Mouse (Mus musculus) forebrain, embryonic 14.5 days (tissue): ENCODE measurements around the gene Kat7. TPM values are rescaled to one million over a fixed set of nuclear protein-coding genes. Genes with fewer than 3 reads are reported as not detected.

Experiments used
- ATAC-seq: fragments of 200-750 bp; cut with Nextera tagmentation; 2 replicates; pipeline ENCODE4 v1.8.0; 2017; ENCODE audit warnings: mild to moderate bottlenecking, moderate library complexity
- DNase-seq: peaks from one replicate; pipeline ENCODE4 v3.0.0-alpha.2; 2015; ENCODE audit warnings: low spot score
- H3K27ac ChIP-seq: fragments of 300-500 bp; sonication (generic); 2 replicates; pipeline ENCODE4 v1.5.1; 2014; ENCODE audit warnings: low read depth, mild to moderate bottlenecking, control low read depth, low read length, moderate library complexity
- H3K27me3 ChIP-seq: fragments of 300-500 bp; sonication (generic); replicated peaks from 2 replicates; pipeline ENCODE4 v1.6.1; 2014; ENCODE audit warnings: low read length, control low read depth, mixed read lengths; ENCODE audit not compliant: control insufficient read depth, insufficient read depth
- H3K36me3 ChIP-seq: fragments of 300-500 bp; sonication (generic); 2 replicates; pipeline ENCODE4 v1.6.1; 2014; ENCODE audit warnings: low read length, control low read depth; ENCODE audit not compliant: control insufficient read depth, insufficient read depth
- H3K4me1 ChIP-seq: fragments of 300-500 bp; sonication (generic); 2 replicates; pipeline ENCODE4 v1.6.1; 2014; ENCODE audit warnings: antibody characterized with exemption, low read length, control low read depth; ENCODE audit not compliant: control insufficient read depth, insufficient read depth
- H3K4me2 ChIP-seq: fragments of 300-500 bp; sonication (generic); 2 replicates; pipeline ENCODE4 v1.6.1; 2014; ENCODE audit warnings: mild to moderate bottlenecking, control low read depth, low read length
- H3K4me3 ChIP-seq: fragments of 300-500 bp; sonication (generic); 2 replicates; pipeline ENCODE4 v1.5.1; 2014; ENCODE audit warnings: low read depth, low read length, control low read depth
- H3K9ac ChIP-seq: fragments of 300-500 bp; sonication (generic); 2 replicates; pipeline ENCODE4 v1.6.1; 2014; ENCODE audit warnings: mild to moderate bottlenecking, low read length, control low read depth, moderate library complexity
- H3K9me3 ChIP-seq: fragments of 300-500 bp; sonication (generic); replicated peaks from 2 replicates; pipeline ENCODE4 v1.6.1; 2016; ENCODE audit warnings: low read length, control low read depth, mixed read lengths; ENCODE audit not compliant: control insufficient read depth
- WGBS: fragments of 180-500 bp; shearing (Covaris S2); extraction: QIAGEN DNeasy Blood & Tissue Kit; methylation state at CpG from one replicate; pipeline ENCODE4 v1.1.7; 2014; 5-methylcytosine and 5-hydroxymethylcytosine counted together
- polyA plus RNA-seq: library from polyadenylated mRNA; unstranded; fragments of >200 nt; fragmentation: Nextera tagmentation; extraction: Ambion mirVana; gene quantifications from 2 replicates; pipeline ENCODE4 v1.2.1, GENCODE M21; 2014

Kat7 gene
- polyA plus RNA-seq, 1 experiment from 2014 or later = 66.5 TPM

- Histone ChIP-seq H3K4me1 (peaks cover 4% of the 10 kb centered on the region; the same call in 1 of the 2 replicates), H3K9me3 (no peaks in the 10 kb centered on the region), H3K36me3 (no peaks in the 10 kb centered on the region), H3K27me3 (no peaks in the 10 kb centered on the region), H3K4me3 (no peak overlapping the region), H3K4me2 (no peak overlapping the region), H3K27ac (no peak overlapping the region), H3K9ac (no peak overlapping the region)
- DNase-seq = no peak
- no peak for ATAC-seq
- 82% methylated on average over 2 of the region's 2 CpGs for WGBS
Measured at GRCm38 (mm10) chr11:95352686-95353085, 42.6 kb upstream of the Kat7 start.

GRCm38 (mm10) chr11:95350960-95351359, 40.9 kb upstream of the Kat7 start:
- Histone ChIP-seq H3K4me3 (no peak overlapping the region), H3K4me1 (no peaks in the 10 kb centered on the region), H3K4me2 (no peak overlapping the region), H3K9ac (no peak overlapping the region), H3K9me3 (no peaks in the 10 kb centered on the region), H3K36me3 (no peaks in the 10 kb centered on the region), H3K27ac (no peak overlapping the region), H3K27me3 (no peaks in the 10 kb centered on the region)
- ATAC-seq (no peak), DNase-seq (no peak)
- WGBS = 97% methylated on average over 3 of the region's 3 CpGs

DNA sequence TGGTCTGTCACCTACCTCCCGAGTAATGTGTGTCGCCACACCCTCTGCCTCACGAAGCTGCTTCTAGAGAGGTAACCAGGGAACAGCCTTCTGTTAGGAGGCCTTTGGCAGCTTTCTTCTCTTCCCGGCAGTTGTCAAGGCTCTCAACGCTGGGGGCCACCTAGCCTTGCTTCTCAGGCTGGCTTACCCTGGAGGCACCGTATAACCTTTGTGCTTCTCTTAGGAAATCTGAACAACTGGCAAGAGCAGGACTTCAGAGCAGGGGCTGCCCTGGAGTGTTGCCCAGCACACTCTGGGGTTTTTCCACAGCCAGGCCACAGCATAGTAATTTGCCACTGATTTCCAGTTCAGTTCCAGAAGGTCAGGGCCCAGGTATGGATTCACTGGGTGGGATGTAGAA, 40.2 kb upstream of the Kat7 start:
- H3K9ac ChIP-seq = no peak overlapping the region
- no peaks in the 10 kb centered on the region for H3K27me3 ChIP-seq
- no peaks in the 10 kb centered on the region for H3K36me3 ChIP-seq
- 70% methylated on average over 6 of the region's 6 CpGs for WGBS
- DNase-seq (peak; percentile 23), ATAC-seq (no peak; the same call in 1 of the 2 replicates)
- 0 out of 2 replicates have a peak overlapping the region, but pooled peaks have one; percentile 14 for H3K27ac ChIP-seq
- H3K4me3 ChIP-seq = no peak overlapping the region
- H3K9me3 ChIP-seq = no peaks in the 10 kb centered on the region
- H3K4me2 ChIP-seq = no peak overlapping the region
- no peaks in the 10 kb centered on the region for H3K4me1 ChIP-seq

- ATAC-seq (no peak), DNase-seq (no peak)
- H3K4me2 ChIP-seq = no peak overlapping the region
- no peaks in the 10 kb centered on the region for H3K36me3 ChIP-seq
- no peak overlapping the region for H3K27ac ChIP-seq
- WGBS = 72% methylated on average over 2 of the region's 2 CpGs
- H3K4me3 ChIP-seq = no peak overlapping the region
- H3K4me1 ChIP-seq = peaks cover 3% of the 10 kb centered on the region; the same call in 1 of the 2 replicates
- no peaks in the 10 kb centered on the region for H3K9me3 ChIP-seq
- no peak overlapping the region for H3K9ac ChIP-seq
- no peaks in the 10 kb centered on the region for H3K27me3 ChIP-seq
Measured at GRCm38 (mm10) chr11:95344181-95344580, 34.1 kb upstream of the Kat7 start.

DNA sequence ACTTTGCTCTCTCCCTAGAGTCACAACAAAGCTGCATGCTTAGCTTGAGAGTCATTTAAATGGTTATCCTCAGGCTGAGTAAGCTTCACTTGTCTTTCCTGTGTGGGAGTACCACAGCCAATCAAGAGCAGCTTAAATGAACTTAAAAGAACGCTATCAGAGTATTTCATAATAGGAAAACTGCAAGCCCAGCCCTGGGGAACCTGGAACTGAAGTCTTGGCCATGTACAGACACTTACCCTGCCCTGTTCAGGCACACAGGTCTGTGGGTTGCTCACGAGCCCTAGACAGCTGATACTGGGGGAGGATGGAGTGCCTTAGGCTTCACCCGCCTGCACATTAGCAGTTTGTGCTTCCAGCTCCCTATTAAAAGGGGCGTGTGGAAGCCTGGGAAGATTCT, 33.1 kb upstream of the Kat7 start:
- Histone ChIP-seq H3K4me3 (no peak overlapping the region), H3K27me3 (no peaks in the 10 kb centered on the region), H3K4me1 (peaks cover 3% of the 10 kb centered on the region; the same call in 1 of the 2 replicates), H3K4me2 (no peak overlapping the region), H3K36me3 (no peaks in the 10 kb centered on the region), H3K27ac (no peak overlapping the region), H3K9ac (no peak overlapping the region), H3K9me3 (no peaks in the 10 kb centered on the region)
- DNase-seq (no peak), ATAC-seq (no peak)
- 75% methylated on average over 4 of the region's 4 CpGs for WGBS

DNA sequence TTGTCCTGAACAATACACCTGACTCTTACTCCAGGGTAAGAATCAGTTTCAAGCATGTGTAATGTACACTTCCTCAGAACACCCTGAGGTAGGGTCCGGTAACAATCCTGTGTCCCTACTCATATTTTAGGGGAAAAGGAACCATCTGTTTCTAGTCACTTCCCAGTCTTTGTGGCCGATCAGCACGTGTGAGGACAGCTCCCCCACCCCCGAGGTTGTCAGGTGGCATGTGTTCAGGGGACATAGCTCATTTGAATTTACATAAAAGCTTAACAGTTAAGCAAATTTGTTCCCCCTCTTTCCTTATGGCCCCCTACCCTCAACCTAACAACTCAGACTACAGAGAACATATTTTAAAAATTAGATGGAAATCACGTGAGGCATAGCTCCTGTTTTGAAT, 30.6 kb upstream of the Kat7 start:
- H3K27ac ChIP-seq = no peak overlapping the region
- no peaks in the 10 kb centered on the region for H3K36me3 ChIP-seq
- peaks cover 8% of the 10 kb centered on the region; the same call in 1 of the 2 replicates for H3K4me1 ChIP-seq
- H3K4me2 ChIP-seq = no peak overlapping the region
- WGBS = 32% methylated on average over 5 of the region's 5 CpGs
- no peak overlapping the region for H3K9ac ChIP-seq
- no peak for ATAC-seq
- no peaks in the 10 kb centered on the region for H3K27me3 ChIP-seq
- H3K9me3 ChIP-seq = no peaks in the 10 kb centered on the region
- H3K4me3 ChIP-seq = no peak overlapping the region
- peak; percentile 8 for DNase-seq

- no peak overlapping the region for H3K4me3 ChIP-seq
- WGBS = 46% methylated on average over 1 of the region's 1 CpGs
- no peaks in the 10 kb centered on the region for H3K36me3 ChIP-seq
- H3K9ac ChIP-seq = no peak overlapping the region
- DNase-seq (peak; percentile 22), ATAC-seq (no peak)
- peaks cover 8% of the 10 kb centered on the region; the same call in 1 of the 2 replicates for H3K4me1 ChIP-seq
- H3K27me3 ChIP-seq = no peaks in the 10 kb centered on the region
- H3K9me3 ChIP-seq = no peaks in the 10 kb centered on the region
- H3K27ac ChIP-seq = no peak overlapping the region
- no peak overlapping the region for H3K4me2 ChIP-seq
Measured at GRCm38 (mm10) chr11:95340259-95340658, 30.2 kb upstream of the Kat7 start.

GRCm38 (mm10) chr11:95339471-95340021, 29.5 kb upstream of the Kat7 start:
- DNase-seq = peak; percentile 19
- no peak for ATAC-seq
- Histone ChIP-seq H3K9me3 (no peaks in the 10 kb centered on the region), H3K4me3 (no peak overlapping the region), H3K36me3 (no peaks in the 10 kb centered on the region), H3K4me1 (peaks cover 8% of the 10 kb centered on the region; the same call in 1 of the 2 replicates), H3K27ac (no peak overlapping the region), H3K4me2 (peak overlapping the region; percentile 6; the same call in 1 of the 2 replicates), H3K9ac (no peak overlapping the region), H3K27me3 (no peaks in the 10 kb centered on the region)
- WGBS = 19% methylated on average over 14 of the region's 14 CpGs

GRCm38 (mm10) chr11:95337846-95338342, 27.8 kb upstream of the Kat7 start:
- Histone ChIP-seq H3K9me3 (no peaks in the 10 kb centered on the region), H3K27me3 (no peaks in the 10 kb centered on the region), H3K36me3 (no peaks in the 10 kb centered on the region), H3K4me3 (peak overlapping the region; percentile 81), H3K4me2 (peak overlapping the region; percentile 88), H3K27ac (no peak overlapping the region), H3K4me1 (peaks cover 8% of the 10 kb centered on the region; the same call in 1 of the 2 replicates), H3K9ac (no peak overlapping the region; the same call in 1 of the 2 replicates)
- DNase-seq = no peak
- WGBS = 28% methylated on average over 9 of the region's 9 CpGs
- no peak for ATAC-seq
